Mouse (Mus musculus) cerebellum, adult 2 months (tissue): ENCODE data around the gene Rbms3.

Experiments used
- CTCF ChIP-seq: fragments of 200-500 bp; IDR thresholded peaks from 2 replicates; pipeline ENCODE4 v1.5.1; 2011; ENCODE audit warnings: low read depth, mild to moderate bottlenecking, control low read depth, low read length, moderate library complexity, borderline replicate concordance; ENCODE audit not compliant: insufficient read depth
- POLR2A ChIP-seq: fragments of 200-500 bp; IDR thresholded peaks from 2 replicates; pipeline ENCODE4 v1.6.1; 2011; ENCODE audit warnings: low read length, control low read depth, borderline replicate concordance; ENCODE audit not compliant: insufficient read depth

DNA sequence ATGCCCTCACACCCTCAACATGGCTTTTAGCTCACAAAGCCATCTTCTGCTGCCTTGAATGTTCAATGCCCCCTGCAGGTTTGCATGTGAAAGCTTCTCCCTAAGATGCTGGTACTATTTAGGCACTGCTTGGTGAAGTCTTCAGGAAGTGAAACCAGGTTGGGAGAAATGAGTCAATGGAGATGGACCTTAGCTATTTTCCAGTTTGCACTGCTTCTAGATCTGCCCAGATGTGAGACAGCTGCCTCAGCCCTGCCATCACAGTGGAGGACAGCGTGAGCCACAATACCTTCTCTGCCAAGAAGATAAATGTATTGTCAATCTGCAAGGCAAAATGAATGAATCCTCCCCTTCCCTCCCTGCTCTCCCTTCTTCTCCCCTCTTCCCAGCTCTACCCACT, 599.8 kb downstream of the Rbms3 start:
- no peak for TF ChIP-seq CTCF
- TF ChIP-seq POLR2A = no peak
